Mouse (Mus musculus) forebrain, embryonic 14.5 days (tissue): ENCODE measurements around the gene Mkrn1. TPM values are rescaled to one million over a fixed set of nuclear protein-coding genes. Genes with fewer than 3 reads are reported as not detected.
"Not testable (repeated sequence)": the region's sequence is repeated elsewhere in the genome, so short reads cannot be mapped to it uniquely, and the experiment has no call there.

Source experiments
- ATAC-seq: fragments of 200-750 bp; cut with Nextera tagmentation; 2 replicates; pipeline ENCODE4 v1.8.0; 2017; ENCODE audit warnings: mild to moderate bottlenecking, moderate library complexity
- DNase-seq: peaks from one replicate; pipeline ENCODE4 v3.0.0-alpha.2; 2015; ENCODE audit warnings: low spot score
- H3K27ac ChIP-seq: fragments of 300-500 bp; sonication (generic); 2 replicates; pipeline ENCODE4 v1.5.1; 2014; ENCODE audit warnings: low read depth, mild to moderate bottlenecking, control low read depth, low read length, moderate library complexity
- H3K27me3 ChIP-seq: fragments of 300-500 bp; sonication (generic); replicated peaks from 2 replicates; pipeline ENCODE4 v1.6.1; 2014; ENCODE audit warnings: low read length, control low read depth, mixed read lengths; ENCODE audit not compliant: control insufficient read depth, insufficient read depth
- H3K36me3 ChIP-seq: fragments of 300-500 bp; sonication (generic); 2 replicates; pipeline ENCODE4 v1.6.1; 2014; ENCODE audit warnings: low read length, control low read depth; ENCODE audit not compliant: control insufficient read depth, insufficient read depth
- H3K4me1 ChIP-seq: fragments of 300-500 bp; sonication (generic); 2 replicates; pipeline ENCODE4 v1.6.1; 2014; ENCODE audit warnings: antibody characterized with exemption, low read length, control low read depth; ENCODE audit not compliant: control insufficient read depth, insufficient read depth
- H3K4me2 ChIP-seq: fragments of 300-500 bp; sonication (generic); 2 replicates; pipeline ENCODE4 v1.6.1; 2014; ENCODE audit warnings: mild to moderate bottlenecking, control low read depth, low read length
- H3K4me3 ChIP-seq: fragments of 300-500 bp; sonication (generic); 2 replicates; pipeline ENCODE4 v1.5.1; 2014; ENCODE audit warnings: low read depth, low read length, control low read depth
- H3K9ac ChIP-seq: fragments of 300-500 bp; sonication (generic); 2 replicates; pipeline ENCODE4 v1.6.1; 2014; ENCODE audit warnings: mild to moderate bottlenecking, low read length, control low read depth, moderate library complexity
- H3K9me3 ChIP-seq: fragments of 300-500 bp; sonication (generic); replicated peaks from 2 replicates; pipeline ENCODE4 v1.6.1; 2016; ENCODE audit warnings: low read length, control low read depth, mixed read lengths; ENCODE audit not compliant: control insufficient read depth
- WGBS: fragments of 180-500 bp; shearing (Covaris S2); extraction: QIAGEN DNeasy Blood & Tissue Kit; methylation state at CpG from one replicate; pipeline ENCODE4 v1.1.7; 2014; 5-methylcytosine and 5-hydroxymethylcytosine counted together
- polyA plus RNA-seq: library from polyadenylated mRNA; unstranded; fragments of >200 nt; fragmentation: Nextera tagmentation; extraction: Ambion mirVana; gene quantifications from 2 replicates; pipeline ENCODE4 v1.2.1, GENCODE M21; 2014

Gene Mkrn1
- polyA plus RNA-seq, 1 experiment from 2014 or later, result 230 TPM

GRCm38 (mm10) chr6:39379224-39379623, 41.0 kb downstream of the Mkrn1 start:
- Histone ChIP-seq H3K9ac (no peak overlapping the region), H3K27me3 (peaks cover 8% of the 10 kb centered on the region; the same call in 1 of the 2 replicates), H3K36me3 (no peaks in the 10 kb centered on the region), H3K4me3 (no peak overlapping the region), H3K27ac (no peak overlapping the region), H3K9me3 (no peaks in the 10 kb centered on the region), H3K4me2 (no peak overlapping the region), H3K4me1 (peaks cover 8% of the 10 kb centered on the region)
- DNase-seq (no peak), ATAC-seq (no peak)
- WGBS, result 65% methylated on average over 4 of the region's 4 CpGs

GRCm38 (mm10) chr6:39378161-39378835, 42.0 kb downstream of the Mkrn1 start:
- H3K27me3 ChIP-seq, H3K4me3 ChIP-seq, DNase-seq, H3K4me1 ChIP-seq, H3K36me3 ChIP-seq, ATAC-seq, H3K9ac ChIP-seq, H3K4me2 ChIP-seq, H3K27ac ChIP-seq, H3K9me3 ChIP-seq: not testable (repeated sequence)
- 83% methylated on average over 13 of the region's 13 CpGs for WGBS

DNA sequence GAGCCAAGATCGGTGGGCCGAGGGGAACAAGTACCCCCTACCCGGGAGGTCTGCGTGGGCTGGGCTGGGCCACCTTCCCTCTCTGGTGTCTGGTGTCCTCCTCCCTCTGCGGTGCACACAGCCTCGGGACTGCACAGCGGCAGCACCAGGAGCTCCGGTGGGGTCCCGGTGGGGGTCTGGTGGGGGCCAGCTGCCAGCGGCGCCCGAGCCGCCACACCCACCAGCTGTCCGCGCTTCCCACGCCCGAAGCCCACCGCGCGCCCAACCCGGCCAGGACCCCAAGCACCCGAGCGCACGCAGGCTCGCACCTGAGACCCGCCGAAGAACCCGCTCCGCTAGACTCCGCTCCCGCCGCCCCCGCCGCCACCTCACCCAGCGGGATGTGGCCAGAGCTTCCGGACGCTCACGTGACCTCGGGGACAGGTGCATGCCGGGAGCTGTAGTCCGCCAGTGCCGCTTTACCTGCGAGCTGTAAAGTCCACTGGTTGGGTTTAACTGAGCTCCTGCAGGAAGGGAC, 42.9 kb downstream of the Mkrn1 start, which contains the start of gene Slc37a3:
Gene Slc37a3, minus strand, starts transcription at position 365 of the 517 bp plus-strand sequence.
- DNase-seq (peak; percentile 89), ATAC-seq (peak; percentile 95)
- Histone ChIP-seq H3K4me3 (peak within 1 kb of the TSS; percentile 95), H3K4me1 (peaks cover 8% of the 10 kb centered on the region), H3K9ac (peak within 1 kb of the TSS; percentile 92), H3K4me2 (peak within 1 kb of the TSS; percentile 68), H3K27me3 (peaks cover 8% of the 10 kb centered on the region; the same call in 1 of the 2 replicates), H3K9me3 (no peaks in the 10 kb centered on the region), H3K27ac (peak within 1 kb of the TSS; percentile 46; the same call in 1 of the 2 replicates), H3K36me3 (peaks cover 5% of the 10 kb centered on the region; the same call in 1 of the 2 replicates)
- WGBS, result under 1% methylated on average over 43 of the region's 43 CpGs

GRCm38 (mm10) chr6:39376775-39377174, 43.5 kb downstream of the Mkrn1 start:
- 25% methylated on average over 9 of the region's 9 CpGs for WGBS
- Histone ChIP-seq H3K36me3 (peaks cover 5% of the 10 kb centered on the region; the same call in 1 of the 2 replicates), H3K4me3 (peak overlapping the region; percentile 95), H3K4me1 (peaks cover 8% of the 10 kb centered on the region), H3K27ac (no peak overlapping the region), H3K9ac (peak overlapping the region; percentile 92), H3K4me2 (peak overlapping the region; percentile 68), H3K27me3 (peaks cover 8% of the 10 kb centered on the region; the same call in 1 of the 2 replicates), H3K9me3 (no peaks in the 10 kb centered on the region)
- ATAC-seq (no peak), DNase-seq (no peak)

GRCm38 (mm10) chr6:39373301-39373955, 46.8 kb downstream of the Mkrn1 start:
- Histone ChIP-seq H3K9ac (no peak overlapping the region), H3K4me3 (no peak overlapping the region), H3K4me1 (peaks cover 8% of the 10 kb centered on the region), H3K9me3 (no peaks in the 10 kb centered on the region), H3K36me3 (peaks cover 5% of the 10 kb centered on the region; the same call in 1 of the 2 replicates), H3K27me3 (no peaks in the 10 kb centered on the region), H3K27ac (no peak overlapping the region), H3K4me2 (no peak overlapping the region)
- WGBS, result 88% methylated on average over 4 of the region's 4 CpGs
- DNase-seq (no peak), ATAC-seq (no peak)

DNA sequence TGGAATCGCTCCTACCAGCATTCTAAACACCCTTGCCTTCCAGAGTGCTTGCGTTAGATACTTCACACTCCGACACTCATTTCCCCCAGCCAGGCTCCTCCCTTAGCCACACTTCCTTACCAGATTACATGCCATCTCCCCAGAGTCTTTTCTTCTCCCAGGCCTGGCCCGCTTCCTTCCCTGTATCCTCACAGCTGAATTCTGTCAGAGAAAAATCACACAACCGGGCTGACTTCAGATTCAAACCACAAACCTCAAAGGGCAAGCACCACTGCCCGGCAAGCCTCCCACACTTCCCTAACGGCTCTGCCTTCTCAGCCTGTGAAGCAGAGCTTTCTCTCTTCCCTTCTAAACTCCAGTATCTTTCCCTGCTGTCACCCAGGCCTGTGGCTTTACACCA, 47.5 kb downstream of the Mkrn1 start:
- H3K4me1 ChIP-seq, result peaks cover 8% of the 10 kb centered on the region
- no peak overlapping the region for H3K4me3 ChIP-seq
- no peak overlapping the region for H3K27ac ChIP-seq
- peaks cover 5% of the 10 kb centered on the region; the same call in 1 of the 2 replicates for H3K36me3 ChIP-seq
- DNase-seq, result no peak
- no peak overlapping the region for H3K9ac ChIP-seq
- no peaks in the 10 kb centered on the region for H3K9me3 ChIP-seq
- no peaks in the 10 kb centered on the region for H3K27me3 ChIP-seq
- 79% methylated on average over 7 of the region's 7 CpGs for WGBS
- no peak overlapping the region for H3K4me2 ChIP-seq
- ATAC-seq, result no peak

DNA sequence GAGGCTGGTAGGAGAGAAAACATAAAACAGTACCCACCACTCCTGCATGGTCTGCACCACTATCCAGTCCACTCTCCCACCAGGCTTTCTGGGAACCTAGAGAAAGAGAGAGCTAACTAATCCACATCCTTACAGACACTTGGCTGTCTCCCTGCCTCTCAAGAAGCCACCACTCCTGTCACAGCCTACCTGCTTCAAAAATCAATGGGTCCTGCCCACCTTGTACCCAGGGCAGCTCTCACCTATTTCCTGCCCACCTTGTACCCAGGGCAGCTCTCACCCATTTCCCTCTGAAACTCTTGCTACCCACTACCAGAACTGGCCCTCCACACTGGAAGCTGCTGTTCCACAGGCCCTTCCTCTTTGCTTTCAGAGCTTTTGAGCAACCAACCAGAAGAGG, 48.2 kb downstream of the Mkrn1 start:
- H3K27ac ChIP-seq, result no peak overlapping the region
- DNase-seq (no peak), ATAC-seq (no peak)
- no peaks in the 10 kb centered on the region for H3K9me3 ChIP-seq
- no peak overlapping the region for H3K9ac ChIP-seq
- H3K4me1 ChIP-seq, result peaks cover 8% of the 10 kb centered on the region
- H3K4me2 ChIP-seq, result no peak overlapping the region
- H3K27me3 ChIP-seq, result no peaks in the 10 kb centered on the region
- H3K4me3 ChIP-seq, result no peak overlapping the region
- peaks cover 5% of the 10 kb centered on the region; the same call in 1 of the 2 replicates for H3K36me3 ChIP-seq

GRCm38 (mm10) chr6:39369631-39370030, 50.6 kb downstream of the Mkrn1 start:
- WGBS, result 63% methylated on average over 3 of the region's 3 CpGs
- H3K4me2 ChIP-seq, result no peak overlapping the region
- no peaks in the 10 kb centered on the region for H3K9me3 ChIP-seq
- no peaks in the 10 kb centered on the region for H3K27me3 ChIP-seq
- H3K4me3 ChIP-seq, result no peak overlapping the region
- DNase-seq (no peak), ATAC-seq (no peak)
- no peak overlapping the region for H3K27ac ChIP-seq
- H3K36me3 ChIP-seq, result peaks cover 23% of the 10 kb centered on the region
- no peaks in the 10 kb centered on the region for H3K4me1 ChIP-seq
- H3K9ac ChIP-seq, result no peak overlapping the region

DNA sequence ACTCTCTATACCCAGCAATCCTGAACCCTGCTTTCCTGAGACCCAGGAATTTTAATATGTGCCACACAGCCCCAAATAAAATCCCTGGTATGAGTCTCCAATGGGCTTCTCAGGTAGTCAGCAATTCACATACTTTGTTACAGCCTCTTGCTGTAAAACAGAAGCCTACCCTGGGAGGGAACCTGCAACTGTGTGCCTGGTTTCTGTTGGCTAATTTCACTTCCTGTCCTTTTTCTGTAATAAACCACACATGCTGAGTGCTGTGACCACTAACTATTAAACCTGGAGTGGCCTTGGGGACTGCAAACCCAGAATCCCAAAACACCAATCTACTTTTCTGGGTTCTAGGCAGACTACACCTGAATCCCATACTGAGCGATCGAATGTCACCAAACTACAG, 57.6 kb downstream of the Mkrn1 start:
- H3K27ac ChIP-seq, result no peak overlapping the region
- ATAC-seq (no peak), DNase-seq (no peak)
- H3K9me3 ChIP-seq, result no peaks in the 10 kb centered on the region
- H3K9ac ChIP-seq, result no peak overlapping the region
- H3K4me2 ChIP-seq, result no peak overlapping the region
- H3K4me1 ChIP-seq, result no peaks in the 10 kb centered on the region
- 96% methylated on average over 2 of the region's 2 CpGs for WGBS
- no peaks in the 10 kb centered on the region for H3K27me3 ChIP-seq
- peaks cover 57% of the 10 kb centered on the region for H3K36me3 ChIP-seq
- H3K4me3 ChIP-seq, result no peak overlapping the region
